Comparison of ENCODE assay signal across 8 mouse cellular contexts in the genomic region with DNA sequence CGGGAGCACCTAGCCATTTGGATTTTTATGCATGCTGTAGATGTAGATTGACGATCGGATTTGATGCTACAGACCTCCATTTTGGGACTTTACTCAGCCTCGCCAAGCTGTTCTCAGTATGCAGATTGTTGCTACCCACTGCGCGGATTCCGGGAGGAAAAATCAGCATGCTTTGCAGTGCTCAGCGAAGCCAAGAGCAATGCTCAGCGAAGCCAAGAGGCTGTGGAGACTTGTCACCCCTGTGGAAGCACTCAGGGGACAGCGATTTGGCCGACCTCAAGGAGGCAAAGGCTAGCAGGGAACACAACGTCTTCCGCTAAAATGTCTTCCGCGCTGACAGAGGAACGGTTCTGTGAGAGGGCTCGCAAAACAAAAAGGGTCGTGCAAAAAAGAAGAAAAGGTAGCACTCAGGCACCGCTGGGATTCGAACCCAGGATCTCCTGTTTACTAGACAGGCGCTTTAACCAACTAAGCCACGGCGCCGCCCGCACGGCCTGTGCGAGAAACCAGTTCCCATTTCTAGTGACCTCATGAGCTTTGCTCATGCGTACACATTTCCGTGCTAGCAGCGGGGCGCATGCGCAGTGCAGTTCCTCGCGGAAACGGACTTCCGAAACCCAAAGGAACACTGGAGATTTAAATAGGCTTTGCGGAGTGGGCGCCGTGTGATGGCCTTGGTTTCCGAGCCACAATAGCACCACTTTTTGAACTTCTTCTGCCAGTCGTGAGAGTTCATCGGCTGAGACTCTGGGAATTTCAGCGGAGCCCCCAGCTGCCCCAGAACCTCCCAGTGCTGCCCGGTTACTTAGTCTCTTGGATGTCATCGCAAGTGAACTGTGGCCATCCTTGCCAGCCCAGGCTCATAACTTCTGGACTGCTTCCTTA. TPM values are rescaled to one million over a fixed set of nuclear protein-coding genes. Genes with fewer than 3 reads are reported as not detected.
DNase-seq lines count a peak whose midpoint lies in the region; ATAC-seq and TF ChIP-seq lines count a peak whose summit lies in the region.

No protein-coding gene starts in this region.

- H3K79me2 ChIP-seq in C2C12 (ENCODE audit: control insufficient read depth, insufficient read depth) (no peaks in the 10 kb centered on the region), myocyte (ENCODE audit: control insufficient read depth, insufficient read depth) (no peaks in the 10 kb centered on the region)
- no peaks in the 10 kb centered on the region for H3K79me2 ChIP-seq in liver, adult 2 months (ENCODE audit: control insufficient read depth, insufficient read depth, low read length)

- TF ChIP-seq POLR2A in brain, embryonic 14.5 days (IDR thresholded peaks at IDR 0.05; ENCODE audit: borderline replicate concordance, extremely low read depth, insufficient read depth, insufficient read length, poor library complexity, severe bottlenecking): no peak
- no peak for TF ChIP-seq POLR2A in liver, adult 2 months (IDR thresholded peaks at IDR 0.05; ENCODE audit: extremely low read depth, insufficient read depth, low read length)
- peak; percentile 34 for TF ChIP-seq POLR2A in myocyte (IDR thresholded peaks at IDR 0.05; ENCODE audit: insufficient read length, low read depth)

- no peaks in the 10 kb centered on the region for H3K36me3 ChIP-seq in C2C12 (ENCODE audit: control insufficient read depth, insufficient read depth)
- no peaks in the 10 kb centered on the region for H3K36me3 ChIP-seq in erythroblast, embryonic 14.5 days (ENCODE audit: control insufficient read depth)
- H3K36me3 ChIP-seq in heart, embryonic 11.5 days (ENCODE audit: control insufficient read depth, insufficient read depth, low read length): no peaks in the 10 kb centered on the region
- no peaks in the 10 kb centered on the region for H3K36me3 ChIP-seq in kidney, embryonic 16.5 days (ENCODE audit: insufficient read depth, low read length)
- H3K36me3 ChIP-seq in liver, adult 2 months (ENCODE audit: control insufficient read depth, insufficient read depth, low read length): no peaks in the 10 kb centered on the region
- no peaks in the 10 kb centered on the region for H3K36me3 ChIP-seq in myocyte (ENCODE audit: control insufficient read depth, insufficient read depth)
- H3K36me3 ChIP-seq in splenic B cell, adult 2 months (ENCODE audit: control insufficient read depth, insufficient read depth, low read length, poor library complexity, severe bottlenecking): no peaks in the 10 kb centered on the region

- H3K4me2 ChIP-seq in heart, embryonic 11.5 days: peak overlapping the region; percentile 74
- H3K4me2 ChIP-seq in kidney, embryonic 16.5 days (replicated peaks; ENCODE audit: low read depth, low read length): peak overlapping the region; percentile 66
- H3K4me2 ChIP-seq in myocyte (ENCODE audit: low read depth): peak overlapping the region; percentile 97

- peak; percentile 89 for ATAC-seq in heart, embryonic 11.5 days (replicated peaks; ENCODE audit: insufficient number of reproducible peaks, low FRiP score, low TSS enrichment)
- peak; percentile 96 for ATAC-seq in kidney, embryonic 16.5 days (ENCODE audit: low FRiP score, low TSS enrichment)

- peak overlapping the region; percentile 50 for H3ac ChIP-seq in C2C12 (ENCODE audit: control insufficient read depth, insufficient read length, low read depth)
- H3ac ChIP-seq in myocyte (ENCODE audit: control insufficient read depth, insufficient read length): no peak overlapping the region

- no peaks in the 10 kb centered on the region for H3K79me3 ChIP-seq in C2C12 (ENCODE audit: low read depth)

- peak; percentile 99 for DNase-seq in brain, embryonic 14.5 days (ENCODE audit: low read depth)
- DNase-seq in liver, adult 2 months (ENCODE audit: extremely low read depth, low read depth, low spot score): peak; percentile 86
- DNase-seq in splenic B cell, adult 2 months (ENCODE audit: low read depth, low spot score): peak; percentile 99

- peak overlapping the region; percentile 90 for H3K27ac ChIP-seq in heart, embryonic 11.5 days (ENCODE audit: low read depth, low read length)
- H3K27ac ChIP-seq in kidney, embryonic 16.5 days (ENCODE audit: low read length): peak overlapping the region; percentile 98
- H3K27ac ChIP-seq in liver, adult 2 months (replicated peaks; ENCODE audit: insufficient read depth, low read depth, low read length): peak overlapping the region; percentile 82

- H3K9ac ChIP-seq in heart, embryonic 11.5 days (ENCODE audit: low read depth, low read length): peak overlapping the region; percentile 77
- H3K9ac ChIP-seq in kidney, embryonic 16.5 days (replicated peaks; ENCODE audit: low read length): peak overlapping the region; percentile 78
- H3K9ac ChIP-seq in liver, adult 2 months (ENCODE audit: low read depth, low read length): peak overlapping the region; percentile 69

- H3K4me1 ChIP-seq in erythroblast, embryonic 14.5 days (ENCODE audit: control insufficient read depth): peaks cover 17% of the 10 kb centered on the region
- H3K4me1 ChIP-seq in heart, embryonic 11.5 days (ENCODE audit: control insufficient read depth, insufficient read depth, low read length): no peaks in the 10 kb centered on the region
- peaks cover 12% of the 10 kb centered on the region for H3K4me1 ChIP-seq in kidney, embryonic 16.5 days (ENCODE audit: insufficient read depth, low read length)
- no peaks in the 10 kb centered on the region; the same call in 1 of the 2 replicates for H3K4me1 ChIP-seq in liver, adult 2 months (ENCODE audit: control insufficient read depth, insufficient read depth, low read length)

- H3K27me3 ChIP-seq in C2C12 (ENCODE audit: control insufficient read depth, insufficient read depth, insufficient read length) (no peaks in the 10 kb centered on the region), myocyte (ENCODE audit: control insufficient read depth, insufficient read depth, insufficient read length) (no peaks in the 10 kb centered on the region)
- H3K27me3 ChIP-seq in erythroblast, embryonic 14.5 days (ENCODE audit: control insufficient read depth): no peaks in the 10 kb centered on the region
- H3K27me3 ChIP-seq in heart, embryonic 11.5 days (ENCODE audit: control insufficient read depth, insufficient read depth, low read length): no peaks in the 10 kb centered on the region
- H3K27me3 ChIP-seq in kidney, embryonic 16.5 days (ENCODE audit: insufficient read depth, low read length): no peaks in the 10 kb centered on the region
- H3K27me3 ChIP-seq in liver, adult 2 months (ENCODE audit: control insufficient read depth, insufficient read depth, low read length): no peaks in the 10 kb centered on the region
- H3K27me3 ChIP-seq in splenic B cell, adult 2 months (ENCODE audit: control insufficient read depth, insufficient read depth, low read length, poor library complexity, severe bottlenecking): no peaks in the 10 kb centered on the region

- peaks cover 5% of the 10 kb centered on the region for H3K9me3 ChIP-seq in erythroblast, embryonic 14.5 days (ENCODE audit: control insufficient read depth, low read length)
- no peaks in the 10 kb centered on the region for H3K9me3 ChIP-seq in heart, embryonic 11.5 days (replicated peaks; ENCODE audit: control insufficient read depth, low read length)
- peaks cover 4% of the 10 kb centered on the region; the same call in 1 of the 2 replicates for H3K9me3 ChIP-seq in kidney, embryonic 16.5 days (ENCODE audit: low read length)

- TF ChIP-seq CTCF in C2C12 (IDR thresholded peaks at IDR 0.05; ENCODE audit: control insufficient read depth, insufficient read depth, insufficient read length): no peak
- TF ChIP-seq CTCF in brain, embryonic 14.5 days (IDR thresholded peaks at IDR 0.05; ENCODE audit: borderline replicate concordance, extremely low read depth, insufficient read depth, insufficient read length): no peak
- no peak for TF ChIP-seq CTCF in liver, adult 2 months (IDR thresholded peaks at IDR 0.05; ENCODE audit: low read depth, low read length)

- WGBS in heart, embryonic 11.5 days (ENCODE audit: insufficient replicate concordance): under 1% methylated on average over 45 of the region's 45 CpGs
- WGBS in kidney, embryonic 16.5 days: under 1% methylated on average over 45 of the region's 45 CpGs
- under 1% methylated on average over 45 of the region's 45 CpGs for WGBS in liver, adult 2 months

- peak overlapping the region; percentile 45 for H3K4me3 ChIP-seq in C2C12 (ENCODE audit: insufficient read depth, poor library complexity, severe bottlenecking)
- peak overlapping the region; percentile 72 for H3K4me3 ChIP-seq in erythroblast, embryonic 14.5 days (replicated peaks)
- H3K4me3 ChIP-seq in heart, embryonic 11.5 days (ENCODE audit: low read depth, low read length): peak overlapping the region; percentile 63
- peak overlapping the region; percentile 72 for H3K4me3 ChIP-seq in kidney, embryonic 16.5 days (ENCODE audit: low read length)
- H3K4me3 ChIP-seq in liver, adult 2 months (ENCODE audit: insufficient read depth, low read depth, low read length): peak overlapping the region; percentile 64
- peak overlapping the region; percentile 49 for H3K4me3 ChIP-seq in myocyte

TF ChIP-seq in C2C12, 6 proteins besides CTCF, POLR2A, EP300 and RAD21 (continues in another document):
- no peak for TF ChIP-seq CEBPB (IDR thresholded peaks at IDR 0.05; ENCODE audit: low read depth)
- TF ChIP-seq MYOG (IDR thresholded peaks at IDR 0.05; ENCODE audit: control insufficient read depth, extremely low read depth, insufficient read length): no peak
- no peak for TF ChIP-seq USF1 (IDR thresholded peaks at IDR 0.05; ENCODE audit: low read depth)

TF ChIP-seq in myocyte, 11 proteins besides CTCF, POLR2A, EP300 and RAD21 (continues in another document):
- TF ChIP-seq REST (IDR thresholded peaks at IDR 0.05; ENCODE audit: insufficient read depth, insufficient read length): no peak
- TF ChIP-seq MYOG (IDR thresholded peaks at IDR 0.05; ENCODE audit: control insufficient read depth in 1 of 3, insufficient read depth in 1 of 3, insufficient read length in 2 of 3, low read depth in 2 of 3): no peak

RNA-seq across cellular contexts. Expression of gene Lrp3, which starts 19.3 kb away (rescaled TPM):
- polyA plus RNA-seq in C2C12 (2012; fragmentation: generic; extraction: Trizol) (0.06 TPM), myocyte (2012; fragmentation: generic; extraction: Trizol) (not detected)
- polyA plus RNA-seq in brain, embryonic 14.5 days (2012; rRNA removed): 94.2 and 106 TPM in 2 replicates
- polyA plus RNA-seq in erythroblast, embryonic 14.5 days (2012): 0.04 TPM in 1 of 2 replicates, not detected in the other
- polyA plus RNA-seq in heart, embryonic 11.5 days (2014; fragmentation: Nextera tagmentation; extraction: Ambion mirVana): 2.1 and 2.2 TPM in 2 replicates
- 6.6 TPM in 2 replicates for polyA plus RNA-seq in kidney, embryonic 16.5 days (2015; fragmentation: Nextera tagmentation; extraction: Ambion mirVana)
- 6.1 and 7.7 TPM in 2 replicates for total RNA-seq in liver, adult 2 months (2014; rRNA removed)
- 14.4 and 15.2 TPM in 2 replicates for polyA plus RNA-seq in liver, adult 2 months (2012; rRNA removed)

RNA-seq across cellular contexts. Expression of gene Slc7a10, which starts 48.4 kb away (rescaled TPM):
- polyA plus RNA-seq in C2C12 (2012; fragmentation: generic; extraction: Trizol) (not detected), myocyte (2012; fragmentation: generic; extraction: Trizol) (not detected)
- 8.5 and 10.1 TPM in 2 replicates for polyA plus RNA-seq in brain, embryonic 14.5 days (2012; rRNA removed)
- not detected in 2 replicates for polyA plus RNA-seq in erythroblast, embryonic 14.5 days (2012)
- 0.68 and 0.89 TPM in 2 replicates for polyA plus RNA-seq in heart, embryonic 11.5 days (2014; fragmentation: Nextera tagmentation; extraction: Ambion mirVana)
- 2.2 and 2.4 TPM in 2 replicates for polyA plus RNA-seq in kidney, embryonic 16.5 days (2015; fragmentation: Nextera tagmentation; extraction: Ambion mirVana)
- total RNA-seq in liver, adult 2 months (2014; rRNA removed): 0.07 and 0.09 TPM in 2 replicates
- polyA plus RNA-seq in liver, adult 2 months (2012; rRNA removed): not detected in 2 replicates

Comparison
In these comparisons a context has a peak if more than half of its experiments do, and no peak if none do; other contexts are left out.
1. Peak in every context shown above with its lines: DNase-seq, ATAC-seq, H3K4me3 ChIP-seq and H3K27ac ChIP-seq.